Mouse (Mus musculus): ENCODE results near the gene Crtac1. TPM values are rescaled to one million over a fixed set of nuclear protein-coding genes. Genes with fewer than 3 reads are reported as not detected.

Gene Crtac1
- total and polyA plus RNA-seq, 2 experiments from 2014 or later, result 31.3 to 53.1 TPM

GRCm38 (mm10) chr19:42321936-42322335 lies 109.6 kb downstream of the Crtac1 start:
- Histone ChIP-seq H3K27ac (no peak overlapping the region), H3K4me2 (ENCODE audit: low read depth, low read length) (no peak overlapping the region), H3K9ac (replicated peaks; ENCODE audit: low read length) (no peak overlapping the region), H3K36me3 (ENCODE audit: insufficient read depth, low read length) (no peaks in the 10 kb centered on the region), H3K9me3 (ENCODE audit: low read length) (no peaks in the 10 kb centered on the region), H3K4me1 (ENCODE audit: insufficient read depth, low read length) (peaks cover 24% of the 10 kb centered on the region), H3K27me3 (ENCODE audit: insufficient read depth, low read length) (no peaks in the 10 kb centered on the region), H3K4me3 (ENCODE audit: low read length) (no peak overlapping the region)
- no peak for ATAC-seq
- 42% methylated on average over 5 of the region's 5 CpGs for WGBS
- no peak for DNase-seq (ENCODE audit: low spot score)
- TF ChIP-seq CTCF (IDR thresholded peaks at IDR 0.05; ENCODE audit: low read depth), result no peak

GRCm38 (mm10) chr19:42317648-42318425 lies 113.7 kb downstream of the Crtac1 start:
- 33% methylated on average over 18 of the region's 18 CpGs for WGBS
- peak overlapping the region; percentile 24; the same call in 1 of the 2 replicates for H3K9ac ChIP-seq (replicated peaks; ENCODE audit: low read length)
- peaks cover 36% of the 10 kb centered on the region for H3K4me1 ChIP-seq (ENCODE audit: insufficient read depth, low read length)

GRCm38 (mm10) chr19:42316998-42317397 lies 114.6 kb downstream of the Crtac1 start:
- Histone ChIP-seq H3K4me3 (ENCODE audit: low read length) (no peak overlapping the region), H3K36me3 (ENCODE audit: insufficient read depth, low read length) (no peaks in the 10 kb centered on the region), H3K9me3 (ENCODE audit: low read length) (no peaks in the 10 kb centered on the region), H3K4me1 (ENCODE audit: insufficient read depth, low read length) (peaks cover 42% of the 10 kb centered on the region), H3K27ac (peak overlapping the region; percentile 67), H3K4me2 (ENCODE audit: low read depth, low read length) (peak overlapping the region; percentile 16; the same call in 1 of the 2 replicates), H3K9ac (replicated peaks; ENCODE audit: low read length) (no peak overlapping the region), H3K27me3 (ENCODE audit: insufficient read depth, low read length) (no peaks in the 10 kb centered on the region)
- ATAC-seq (peak; percentile 81), DNase-seq (ENCODE audit: low spot score) (peak; percentile 86)
- TF ChIP-seq CTCF (IDR thresholded peaks at IDR 0.05; ENCODE audit: low read depth), result no peak
- 24% methylated on average over 8 of the region's 8 CpGs for WGBS

More at GRCm38 (mm10) chr19:42317648-42318425, 113.7 kb downstream of the Crtac1 start:
- peak overlapping the region; percentile 67 for H3K27ac ChIP-seq
- no peak; the same call in 1 of the 2 replicates for ATAC-seq
- H3K9me3 ChIP-seq (ENCODE audit: low read length), result no peaks in the 10 kb centered on the region
- no peak overlapping the region for H3K4me3 ChIP-seq (ENCODE audit: low read length)
- DNase-seq (ENCODE audit: low spot score), result peak; percentile 67
- no peaks in the 10 kb centered on the region for H3K27me3 ChIP-seq (ENCODE audit: insufficient read depth, low read length)
- peak overlapping the region; percentile 16; the same call in 1 of the 2 replicates for H3K4me2 ChIP-seq (ENCODE audit: low read depth, low read length)
- TF ChIP-seq CTCF (IDR thresholded peaks at IDR 0.05; ENCODE audit: low read depth), result no peak
- H3K36me3 ChIP-seq (ENCODE audit: insufficient read depth, low read length), result no peaks in the 10 kb centered on the region

- ATAC-seq (peak; percentile 53; the same call in 1 of the 2 replicates), DNase-seq (ENCODE audit: low spot score) (peak; percentile 78)
- TF ChIP-seq CTCF (IDR thresholded peaks at IDR 0.05; ENCODE audit: low read depth), result no peak
- no peaks in the 10 kb centered on the region for H3K27me3 ChIP-seq (ENCODE audit: insufficient read depth, low read length)
- H3K4me3 ChIP-seq (ENCODE audit: low read length), result no peak overlapping the region
- H3K4me2 ChIP-seq (ENCODE audit: low read depth, low read length), result 0 out of 2 replicates have a peak overlapping the region, but pooled peaks have one; percentile 16
- peak overlapping the region; percentile 67 for H3K27ac ChIP-seq
- H3K36me3 ChIP-seq (ENCODE audit: insufficient read depth, low read length), result no peaks in the 10 kb centered on the region
- 56% methylated on average over 2 of the region's 2 CpGs for WGBS
- H3K9me3 ChIP-seq (ENCODE audit: low read length), result no peaks in the 10 kb centered on the region
- no peak overlapping the region for H3K9ac ChIP-seq (replicated peaks; ENCODE audit: low read length)
- peaks cover 44% of the 10 kb centered on the region for H3K4me1 ChIP-seq (ENCODE audit: insufficient read depth, low read length)
Observed at GRCm38 (mm10) chr19:42316525-42316924, 115.1 kb downstream of the Crtac1 start.

- H3K36me3 ChIP-seq (ENCODE audit: insufficient read depth, low read length), result no peaks in the 10 kb centered on the region
- no peak overlapping the region for H3K4me3 ChIP-seq (ENCODE audit: low read length)
- TF ChIP-seq CTCF (IDR thresholded peaks at IDR 0.05; ENCODE audit: low read depth), result peak; percentile 99
- H3K9ac ChIP-seq (replicated peaks; ENCODE audit: low read length), result no peak overlapping the region
- ATAC-seq (peak; percentile 65), DNase-seq (ENCODE audit: low spot score) (peak; percentile 93)
- WGBS, result 0% methylated on average over 1 of the region's 1 CpGs
- H3K27me3 ChIP-seq (ENCODE audit: insufficient read depth, low read length), result no peaks in the 10 kb centered on the region
- H3K4me1 ChIP-seq (ENCODE audit: insufficient read depth, low read length), result peaks cover 44% of the 10 kb centered on the region
- no peaks in the 10 kb centered on the region for H3K9me3 ChIP-seq (ENCODE audit: low read length)
- peak overlapping the region; percentile 67; the same call in 1 of the 2 replicates for H3K27ac ChIP-seq
- no peak overlapping the region for H3K4me2 ChIP-seq (ENCODE audit: low read depth, low read length)
Observed at GRCm38 (mm10) chr19:42315914-42316313, 115.7 kb downstream of the Crtac1 start.

GRCm38 (mm10) chr19:42315070-42315679 lies 116.4 kb downstream of the Crtac1 start:
- no peak for ATAC-seq
- Histone ChIP-seq H3K4me3 (ENCODE audit: low read length) (no peak overlapping the region), H3K36me3 (ENCODE audit: insufficient read depth, low read length) (no peaks in the 10 kb centered on the region), H3K4me1 (ENCODE audit: insufficient read depth, low read length) (peaks cover 44% of the 10 kb centered on the region), H3K4me2 (ENCODE audit: low read depth, low read length) (no peak overlapping the region), H3K27me3 (ENCODE audit: insufficient read depth, low read length) (no peaks in the 10 kb centered on the region), H3K9ac (replicated peaks; ENCODE audit: low read length) (no peak overlapping the region), H3K9me3 (ENCODE audit: low read length) (no peaks in the 10 kb centered on the region), H3K27ac (peak overlapping the region; percentile 27; the same call in 1 of the 2 replicates)
- 59% methylated on average over 6 of the region's 6 CpGs for WGBS
- no peak for TF ChIP-seq CTCF (IDR thresholded peaks at IDR 0.05; ENCODE audit: low read depth)
- no peak for DNase-seq (ENCODE audit: low spot score)
